Mouse (Mus musculus) mesoderm, embryonic 11.5 days (tissue): ENCODE measurements around the gene Foxn2.
A peak's percentile ranks its signal among the peaks of the same experiment; 100 is the strongest.

Experiments used
- DNase-seq: peaks from one replicate; pipeline ENCODE4 v3.0.0-alpha.2; 2012; ENCODE audit warnings: low read depth, low spot score

Gene Foxn2

DNA sequence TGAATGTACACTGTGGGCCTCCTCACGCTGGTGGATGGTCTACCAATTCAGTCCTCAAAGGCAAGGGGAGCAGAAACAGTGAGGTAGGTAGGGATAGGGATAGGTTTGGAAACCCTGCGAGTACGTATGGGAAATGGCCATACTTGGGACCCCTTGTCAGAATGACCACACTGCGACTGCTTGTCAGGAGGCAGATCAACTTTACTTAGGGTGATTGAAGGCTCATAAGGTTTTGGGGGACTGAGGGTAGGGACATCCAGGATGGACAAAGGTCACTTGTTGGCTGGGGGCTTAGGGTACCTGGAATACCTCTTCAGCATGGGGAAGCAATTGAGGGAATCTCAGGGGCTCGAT is 51.6 kb downstream of the Foxn2 start:
- DNase-seq, result no peak

- DNase-seq, result no peak
Measured at GRCm38 (mm10) chr17:88493551-88493950, 53.0 kb downstream of the Foxn2 start.

DNA sequence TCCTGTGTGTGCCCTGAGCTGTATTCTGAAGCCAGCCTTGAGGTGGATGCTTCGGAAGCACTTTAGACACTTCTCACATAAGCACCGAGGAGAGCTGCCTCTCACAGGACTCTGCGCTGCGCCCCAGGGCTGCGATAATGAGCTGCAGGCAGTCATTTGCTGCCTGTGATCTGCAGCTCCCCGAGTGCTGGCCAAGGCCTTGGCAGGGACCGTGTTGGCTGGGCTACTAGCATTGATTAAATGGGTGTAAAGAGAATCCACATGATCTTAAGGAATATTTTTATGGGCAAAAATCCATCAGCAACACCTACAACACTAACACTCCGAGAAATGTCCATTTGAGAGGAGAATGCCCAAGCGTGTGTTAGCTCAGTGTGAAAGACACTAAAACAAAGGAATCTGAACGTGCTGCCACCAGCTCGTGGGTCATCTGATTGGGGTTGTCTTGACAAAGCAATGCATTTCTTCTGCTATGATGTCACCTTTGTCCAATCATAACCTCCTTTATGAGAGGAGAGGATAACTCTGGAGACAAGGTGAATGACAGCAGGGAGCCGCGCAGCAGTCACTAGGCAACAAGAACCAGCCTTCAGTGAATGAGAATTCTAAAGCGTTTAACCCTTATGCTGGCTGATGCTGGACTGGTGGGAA is 53.7 kb downstream of the Foxn2 start:
- peak; percentile 44 for DNase-seq

DNA sequence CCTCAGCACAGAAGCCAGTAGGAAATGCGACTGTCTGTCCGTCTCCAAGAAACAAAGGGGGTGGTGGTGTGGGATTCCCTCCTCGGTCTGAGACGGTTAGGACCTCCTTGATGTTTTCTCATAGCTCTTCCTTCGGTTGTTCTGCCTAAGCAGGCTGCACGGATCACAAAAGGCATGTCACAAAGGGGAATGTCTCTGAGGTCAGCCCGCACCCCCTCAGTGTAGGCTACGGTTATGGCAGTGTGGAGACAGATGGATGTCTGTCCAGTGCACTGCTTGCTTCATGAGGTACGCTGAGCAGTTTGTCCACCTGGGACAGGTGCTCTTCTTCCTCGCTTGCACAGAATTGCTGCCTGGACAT is 54.2 kb downstream of the Foxn2 start:
- DNase-seq, result peak; percentile 7

DNA sequence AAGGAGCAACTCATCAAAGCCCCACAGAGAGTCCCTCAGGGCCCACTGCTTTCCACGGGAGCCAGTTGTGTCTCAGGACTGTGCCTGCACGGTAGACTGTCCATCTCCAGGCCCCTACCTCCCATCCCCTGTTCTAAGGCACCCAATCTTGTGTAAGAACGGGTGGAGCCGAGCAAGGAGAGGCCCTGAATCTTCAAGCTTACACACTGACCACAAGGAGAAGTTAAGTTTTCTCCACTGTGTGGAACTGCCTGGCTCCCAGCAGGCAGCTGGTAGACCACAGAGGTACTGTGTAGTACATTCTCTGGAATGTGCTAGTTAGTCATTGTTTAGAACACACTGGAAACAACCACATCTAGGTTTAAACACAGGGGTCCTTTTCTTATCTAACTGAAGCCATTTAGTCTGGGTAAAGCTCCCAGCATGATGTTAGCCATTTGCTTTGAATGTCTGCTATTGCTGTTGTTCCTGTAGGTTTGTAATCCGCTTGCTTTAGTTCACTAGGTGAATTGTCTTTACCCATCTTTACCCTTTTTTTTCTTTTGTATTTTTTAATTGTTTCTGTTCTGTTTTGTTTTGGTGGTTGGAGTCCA is 57.7 kb downstream of the Foxn2 start:
- no peak for DNase-seq

GRCm38 (mm10) chr17:88504056-88504455 is 63.5 kb downstream of the Foxn2 start:
- no peak for DNase-seq

DNA sequence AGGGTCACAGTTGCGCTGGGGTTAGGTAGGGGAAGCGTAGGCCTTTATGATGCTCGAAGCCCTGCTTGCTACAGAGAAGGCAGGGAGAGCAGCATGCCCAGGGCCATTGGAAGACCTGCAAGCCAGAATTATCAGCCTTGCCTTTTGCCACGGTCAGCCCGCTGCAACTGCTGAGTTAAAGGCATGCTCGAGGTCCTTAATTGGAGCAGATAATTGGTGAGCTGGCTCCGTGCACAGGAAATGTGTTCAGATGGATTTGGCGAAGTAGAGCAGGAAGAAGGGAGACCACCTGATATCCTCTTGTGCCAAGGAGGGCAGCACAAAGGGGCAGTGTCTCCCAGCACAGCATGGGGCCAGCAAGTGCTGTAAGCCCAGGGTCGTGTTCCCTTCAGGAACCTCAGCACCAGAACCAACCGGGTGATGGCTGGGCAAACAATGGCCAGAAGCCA is 64.8 kb downstream of the Foxn2 start:
- DNase-seq, result no peak

DNA sequence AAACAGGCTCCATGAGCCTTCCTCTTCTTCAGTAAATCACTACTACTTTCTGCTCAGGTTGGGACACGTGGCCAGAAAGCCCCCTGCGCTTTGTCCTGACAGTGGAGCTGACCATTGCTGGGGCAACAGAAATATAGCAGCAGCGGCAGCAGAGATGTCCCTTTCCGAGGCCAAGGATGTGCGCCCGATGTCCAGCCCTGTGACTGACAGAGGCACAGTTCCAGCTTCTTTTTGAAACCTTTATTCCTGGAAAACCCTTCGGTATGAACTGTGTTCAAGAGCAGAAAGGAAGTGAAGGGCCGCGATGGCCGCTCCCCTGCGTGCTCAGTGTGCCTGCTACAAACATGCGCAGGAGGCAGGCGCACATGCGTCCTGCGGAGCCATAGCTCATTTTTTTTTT is 65.4 kb downstream of the Foxn2 start:
- DNase-seq, result no peak

- no peak for DNase-seq
Measured at GRCm38 (mm10) chr17:88507376-88507775, 66.9 kb downstream of the Foxn2 start.

DNA sequence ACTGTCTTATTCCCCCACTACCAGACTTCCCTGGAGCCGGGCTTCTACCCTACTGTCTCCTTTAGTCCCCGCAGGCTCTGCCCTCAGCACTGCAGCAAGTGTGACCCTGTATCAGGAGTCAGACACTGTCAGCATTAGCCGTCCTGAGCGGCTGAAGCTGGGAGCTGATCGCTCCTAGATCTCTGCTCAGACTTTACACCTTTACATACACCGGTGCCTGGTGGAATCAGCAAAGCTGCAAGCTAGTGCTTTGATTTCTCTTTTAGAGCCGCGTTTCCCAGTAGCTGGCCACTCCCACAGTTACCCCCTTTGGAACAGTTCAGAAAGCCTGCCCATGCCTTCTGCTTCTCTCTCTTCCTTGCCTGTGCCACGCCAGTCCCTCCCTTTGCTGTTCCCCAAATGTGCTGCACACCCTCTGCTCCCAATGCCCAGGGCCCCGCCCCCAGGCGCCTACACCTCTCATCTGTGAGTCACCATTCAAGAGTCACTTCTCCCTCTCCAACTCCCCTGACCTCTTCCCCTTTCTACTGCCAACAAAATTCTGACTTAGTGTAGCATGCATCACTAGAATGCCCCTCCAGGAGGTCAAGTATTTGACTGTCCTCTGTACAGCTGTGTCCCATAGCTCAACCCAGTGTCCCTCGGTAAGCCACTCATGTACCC is 68.5 kb downstream of the Foxn2 start:
- DNase-seq, result no peak

DNA sequence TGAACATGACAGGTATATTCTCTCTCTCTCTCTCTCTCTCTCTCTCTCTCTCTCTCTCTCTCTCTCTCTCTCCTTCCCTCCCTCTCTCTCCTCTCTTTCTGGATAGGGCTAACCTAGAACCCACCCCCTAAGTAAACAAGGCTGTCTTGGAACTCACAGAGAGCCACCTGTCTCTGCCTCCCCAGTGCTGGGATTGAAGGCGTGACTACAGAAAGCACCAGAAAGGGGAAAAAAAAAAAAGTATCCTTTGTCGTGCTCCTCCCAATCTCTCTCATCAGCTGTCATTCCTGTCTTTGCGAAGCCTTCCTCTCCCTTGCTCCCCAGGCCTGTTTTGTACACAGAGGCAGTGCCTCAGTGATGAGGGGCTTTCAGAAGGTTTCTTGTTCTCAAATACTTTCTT is 69.5 kb downstream of the Foxn2 start:
- DNase-seq, result no peak

GRCm38 (mm10) chr17:88511095-88511551 is 70.6 kb downstream of the Foxn2 start:
- DNase-seq, result peak; percentile 83

DNA sequence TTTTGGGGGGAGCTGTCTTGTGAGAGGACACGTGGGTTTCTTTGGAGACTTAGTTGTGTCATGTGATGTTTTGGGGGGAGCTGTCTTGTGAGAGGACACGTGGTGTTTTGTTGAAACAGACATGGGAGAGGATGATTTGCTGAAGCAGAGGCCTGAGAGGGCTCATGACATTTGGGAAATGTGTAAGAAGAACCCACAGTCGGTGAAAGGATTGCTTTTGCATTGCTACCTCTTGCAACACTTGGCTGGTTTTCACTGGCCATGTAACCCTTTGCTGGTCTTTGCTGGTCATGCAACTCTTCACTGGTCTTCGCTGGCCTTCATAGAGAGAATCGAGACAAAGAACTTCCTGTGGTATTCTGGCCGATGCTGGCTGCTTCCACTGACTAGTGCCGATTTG is 76.0 kb downstream of the Foxn2 start:
- no peak for DNase-seq

DNA sequence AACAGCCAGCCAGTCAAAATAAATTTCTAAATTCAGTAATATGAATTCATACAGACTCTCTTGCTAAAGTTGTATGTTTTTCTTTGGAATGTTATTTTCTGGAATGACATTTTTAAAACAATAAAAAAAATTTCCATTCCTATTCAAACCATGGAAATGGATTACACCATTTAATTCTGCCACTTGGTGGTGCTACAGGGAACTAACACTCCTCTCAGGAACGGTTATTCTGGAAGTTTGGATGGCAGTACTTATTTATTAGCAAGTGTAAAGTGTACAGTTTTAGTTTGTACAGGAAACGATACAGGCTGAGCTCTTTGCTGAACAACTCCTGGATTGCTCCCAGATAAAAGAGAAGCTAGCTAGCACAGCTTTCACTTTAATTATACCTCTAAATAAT is 87.3 kb downstream of the Foxn2 start:
- no peak for DNase-seq

GRCm38 (mm10) chr17:88529519-88530235 is 89.2 kb downstream of the Foxn2 start, which contains the start of gene Ppp1r21:
TSS of gene Ppp1r21 (plus strand) at chr17:88530118.
- DNase-seq, result peak; percentile 96

GRCm38 (mm10) chr17:88530236-88530619 is 89.7 kb downstream of the Foxn2 start:
- no peak for DNase-seq

DNA sequence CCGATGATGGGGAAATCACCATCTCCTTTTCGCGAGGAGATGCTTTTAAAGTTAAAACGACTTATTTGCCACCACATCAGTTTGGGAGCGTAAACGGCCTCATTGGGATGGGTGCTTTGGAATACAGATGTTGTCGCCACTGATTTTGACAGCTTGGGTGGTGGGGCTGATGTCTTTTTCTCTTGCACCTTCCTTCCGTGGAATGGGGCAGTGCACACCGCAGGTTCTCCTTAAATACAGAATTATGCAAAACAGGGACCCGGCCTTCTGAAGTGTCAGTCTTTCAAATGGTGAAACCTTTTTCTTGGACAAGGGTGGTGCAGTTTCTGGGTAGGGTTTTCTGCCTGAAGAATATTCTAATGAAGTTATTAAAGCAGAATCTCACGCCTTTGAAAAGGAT is 90.2 kb downstream of the Foxn2 start:
- DNase-seq, result no peak

- DNase-seq, result no peak
Measured at GRCm38 (mm10) chr17:88531176-88531575, 90.7 kb downstream of the Foxn2 start.

DNA sequence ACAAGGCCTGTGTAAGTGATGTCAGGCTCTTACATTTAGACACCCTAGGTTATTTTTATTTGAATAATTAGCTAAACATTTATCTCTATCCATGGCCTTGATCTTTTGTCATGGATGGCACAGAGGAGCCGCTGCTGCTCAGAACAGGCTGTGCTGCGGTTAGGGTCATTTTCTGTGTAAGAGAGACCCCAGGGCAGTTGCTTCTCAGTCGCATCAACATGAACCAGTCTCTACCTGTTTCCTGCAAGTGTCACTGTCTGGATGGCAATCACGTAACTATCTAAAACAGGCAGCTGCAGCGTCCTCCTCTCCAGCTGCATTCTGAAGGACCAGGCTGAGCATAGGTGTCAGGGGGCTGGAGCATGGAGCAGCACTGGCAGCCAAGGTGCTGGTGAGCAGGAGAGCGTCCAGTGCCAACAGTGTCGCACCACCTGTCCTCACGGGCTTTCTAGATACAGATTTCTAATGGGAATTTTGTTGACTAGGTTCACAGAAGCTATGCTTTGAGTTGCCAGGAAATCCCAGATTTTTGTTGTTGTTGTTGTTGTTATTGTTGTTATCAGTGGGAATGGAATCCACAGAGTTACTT is 97.4 kb downstream of the Foxn2 start:
- no peak for DNase-seq
